8 mouse cellular contexts compared by ENCODE assay signal in the genomic region with DNA sequence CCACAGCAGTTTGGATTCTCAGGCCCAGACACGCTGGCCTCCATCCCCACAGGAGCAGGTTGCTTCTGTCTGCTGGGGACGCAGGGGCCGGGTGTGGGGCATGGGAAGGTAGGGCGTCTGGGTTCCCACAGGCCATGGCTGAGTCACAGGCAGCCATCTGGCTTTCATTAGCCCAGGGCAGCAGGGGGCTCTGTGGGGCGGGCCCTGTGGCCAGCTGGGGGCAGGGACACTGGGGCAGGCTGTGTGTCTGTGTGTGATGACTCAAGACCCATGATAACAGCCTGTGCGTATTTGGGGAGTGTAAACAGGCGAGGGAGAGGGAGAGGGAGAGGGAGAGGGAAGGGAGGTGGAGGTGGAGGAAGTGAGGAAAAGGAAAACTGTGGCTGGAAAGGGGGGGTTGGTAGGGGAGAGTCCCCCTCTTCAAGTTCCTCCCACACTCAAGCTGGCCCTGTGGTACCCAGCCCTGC. TPM values are rescaled to one million over a fixed set of nuclear protein-coding genes. Genes with fewer than 3 reads are reported as not detected.
A peak's percentile ranks its signal among the peaks of the same experiment; 100 is the strongest.
DNase-seq lines count a peak whose midpoint lies in the region; ATAC-seq and TF ChIP-seq lines count a peak whose summit lies in the region.

No protein-coding gene starts in this region.

- no peak overlapping the region for H3K4me2 ChIP-seq in neural tube, embryonic 14.5 days (ENCODE audit: low read depth, low read length)
- H3K4me2 ChIP-seq in lung, postnatal 0 days (replicated peaks; ENCODE audit: low read depth, low read length), result no peak overlapping the region

- TF ChIP-seq EP300 in heart, adult 2 months (IDR thresholded peaks at IDR 0.05; ENCODE audit: insufficient read depth, low read depth, low read length), result 0 out of 2 replicates have a peak, but pooled peaks have one; percentile 36
- no peak for TF ChIP-seq EP300 in lung, postnatal 0 days (IDR thresholded peaks at IDR 0.05)

- no peak overlapping the region for H3K9ac ChIP-seq in heart, adult 2 months (ENCODE audit: low read depth, low read length)
- no peak overlapping the region for H3K9ac ChIP-seq in neural tube, embryonic 14.5 days (replicated peaks; ENCODE audit: low read depth, low read length)
- no peak overlapping the region for H3K9ac ChIP-seq in lung, postnatal 0 days (replicated peaks; ENCODE audit: low read depth)

- peak overlapping the region; percentile 62 for H3K27ac ChIP-seq in heart, adult 2 months
- H3K27ac ChIP-seq in limb, embryonic 10.5 days, result peak overlapping the region; percentile 84
- H3K27ac ChIP-seq in neural tube, embryonic 14.5 days (ENCODE audit: low read depth, low read length), result no peak overlapping the region
- no peak overlapping the region for H3K27ac ChIP-seq in lung, postnatal 0 days (ENCODE audit: low read length)

- DNase-seq in ovary, postnatal 36 days (ENCODE audit: low spot score), result peak; percentile 50
- no peak for DNase-seq in ovary, postnatal 10 days (ENCODE audit: low spot score)
- peak; percentile 70 for DNase-seq in cerebellum, adult 9-10 months
- DNase-seq in heart, adult 2 months, result peak; percentile 74 to 82
- peak; percentile 82 for DNase-seq in limb, embryonic 10.5 days (ENCODE audit: low spot score)
- DNase-seq in lung, postnatal 0 days (ENCODE audit: low spot score), result no peak
- DNase-seq in kidney, postnatal 14 days, result no peak

- 0 out of 2 replicates have a peak, but pooled peaks have one; percentile 14 for TF ChIP-seq POLR2A in heart, adult 2 months (IDR thresholded peaks at IDR 0.05; ENCODE audit: insufficient read depth, low read depth, low read length)

- intact Hi-C loops in heart, adult 2 months (cut with DNase I), result no loop called here

- no peaks in the 10 kb centered on the region for H3K79me2 ChIP-seq in heart, adult 2 months (replicated peaks; ENCODE audit: control insufficient read depth, insufficient read depth, low read length)

- H3K36me3 ChIP-seq in heart, adult 2 months (ENCODE audit: control insufficient read depth, insufficient read depth, low read length), result no peaks in the 10 kb centered on the region
- peaks cover 42% of the 10 kb centered on the region for H3K36me3 ChIP-seq in limb, embryonic 10.5 days
- H3K36me3 ChIP-seq in neural tube, embryonic 14.5 days (ENCODE audit: control insufficient read depth, insufficient read depth, low read length), result peaks cover 27% of the 10 kb centered on the region; the same call in 1 of the 2 replicates
- peaks cover 27% of the 10 kb centered on the region for H3K36me3 ChIP-seq in lung, postnatal 0 days (ENCODE audit: insufficient read depth, low read length)

- peaks cover 29% of the 10 kb centered on the region for H3K4me1 ChIP-seq in heart, adult 2 months (ENCODE audit: control insufficient read depth, insufficient read depth, low read length)
- peaks cover 59% of the 10 kb centered on the region for H3K4me1 ChIP-seq in limb, embryonic 10.5 days
- H3K4me1 ChIP-seq in neural tube, embryonic 14.5 days (ENCODE audit: control insufficient read depth, insufficient read depth, low read length), result peaks cover 15% of the 10 kb centered on the region; the same call in 1 of the 2 replicates
- H3K4me1 ChIP-seq in lung, postnatal 0 days (ENCODE audit: insufficient read depth, low read depth, low read length), result peaks cover 8% of the 10 kb centered on the region

- no peaks in the 10 kb centered on the region for H3K27me3 ChIP-seq in heart, adult 2 months (ENCODE audit: control insufficient read depth, insufficient read depth, low read length)
- no peaks in the 10 kb centered on the region for H3K27me3 ChIP-seq in limb, embryonic 10.5 days (ENCODE audit: low read depth, poor library complexity, severe bottlenecking)
- H3K27me3 ChIP-seq in neural tube, embryonic 14.5 days (ENCODE audit: control insufficient read depth, insufficient read depth, low read length), result no peaks in the 10 kb centered on the region
- H3K27me3 ChIP-seq in lung, postnatal 0 days (replicated peaks; ENCODE audit: insufficient read depth, low read length), result no peaks in the 10 kb centered on the region

- 0 out of 2 replicates have a peak, but pooled peaks have one; percentile 4 for ATAC-seq in neural tube, embryonic 14.5 days (ENCODE audit: low read depth)
- ATAC-seq in lung, postnatal 0 days, result no peak

- TF ChIP-seq CTCF in heart, adult 2 months (IDR thresholded peaks at IDR 0.05), result no peak
- no peak for TF ChIP-seq CTCF in lung, postnatal 0 days (IDR thresholded peaks at IDR 0.05)

- no peaks in the 10 kb centered on the region for H3K9me3 ChIP-seq in limb, embryonic 10.5 days (replicated peaks)
- no peaks in the 10 kb centered on the region for H3K9me3 ChIP-seq in neural tube, embryonic 14.5 days (ENCODE audit: control insufficient read depth, low read length)
- no peaks in the 10 kb centered on the region for H3K9me3 ChIP-seq in lung, postnatal 0 days (ENCODE audit: low read length)

- H3K4me3 ChIP-seq in heart, adult 2 months, result no peak overlapping the region
- peak overlapping the region; percentile 26 for H3K4me3 ChIP-seq in limb, embryonic 10.5 days
- no peak overlapping the region for H3K4me3 ChIP-seq in neural tube, embryonic 14.5 days (ENCODE audit: low read depth, low read length)
- no peak overlapping the region for H3K4me3 ChIP-seq in lung, postnatal 0 days (ENCODE audit: low read depth, low read length)

- WGBS in heart, adult 2 months, result 26% methylated on average over 7 of the region's 7 CpGs
- under 1% methylated on average over 7 of the region's 7 CpGs for WGBS in limb, embryonic 10.5 days
- WGBS in neural tube, embryonic 14.5 days, result 23% methylated on average over 7 of the region's 7 CpGs
- WGBS in lung, postnatal 0 days, result 52% methylated on average over 7 of the region's 7 CpGs

RNA-seq across cellular contexts. Expression of a gene that starts 7.1 kb away (rescaled TPM):
- 10 to 100 TPM; 51.8 to 59.3 TPM for total RNA-seq in heart, adult 2 months (2021)
- 62.9 and 72.6 TPM in 2 replicates for polyA plus RNA-seq in heart, adult 2 months (2012; rRNA removed)
- polyA plus RNA-seq in limb, embryonic 10.5 days (2016; fragmentation: Nextera tagmentation; extraction: Ambion mirVana), result 31.5 and 32.3 TPM in 2 replicates
- 39.5 and 42.4 TPM in 2 replicates for polyA plus RNA-seq in neural tube, embryonic 14.5 days (2014; fragmentation: Nextera tagmentation; extraction: Ambion mirVana)
- 9.8 and 12.1 TPM in 2 replicates for polyA plus RNA-seq in lung, postnatal 0 days (2015; fragmentation: Nextera tagmentation; extraction: Ambion mirVana)

RNA-seq across cellular contexts. Expression of a gene that starts 25.0 kb away (rescaled TPM):
- 10 to 100 TPM; 21.5 to 22.5 TPM for total RNA-seq in heart, adult 2 months (2021)
- polyA plus RNA-seq in heart, adult 2 months (2012; rRNA removed), result 16.3 and 24.7 TPM in 2 replicates
- polyA plus RNA-seq in limb, embryonic 10.5 days (2016; fragmentation: Nextera tagmentation; extraction: Ambion mirVana), result 1.4 and 1.6 TPM in 2 replicates
- 0.42 and 1.1 TPM in 2 replicates for polyA plus RNA-seq in neural tube, embryonic 14.5 days (2014; fragmentation: Nextera tagmentation; extraction: Ambion mirVana)
- 6.6 and 9.0 TPM in 2 replicates for polyA plus RNA-seq in lung, postnatal 0 days (2015; fragmentation: Nextera tagmentation; extraction: Ambion mirVana)

RNA-seq across cellular contexts. Expression of a gene that starts 31.2 kb away (rescaled TPM):
- total RNA-seq in heart, adult 2 months (2021), result 10 to 100 TPM in 1 of 2 experiments, 1 to 10 TPM in 1; 7.9 to 10.2 TPM
- 31.5 and 32.2 TPM in 2 replicates for polyA plus RNA-seq in heart, adult 2 months (2012; rRNA removed)
- 33.0 and 37.7 TPM in 2 replicates for polyA plus RNA-seq in limb, embryonic 10.5 days (2016; fragmentation: Nextera tagmentation; extraction: Ambion mirVana)
- polyA plus RNA-seq in neural tube, embryonic 14.5 days (2014; fragmentation: Nextera tagmentation; extraction: Ambion mirVana), result 37.1 and 38.3 TPM in 2 replicates
- 28.6 and 28.8 TPM in 2 replicates for polyA plus RNA-seq in lung, postnatal 0 days (2015; fragmentation: Nextera tagmentation; extraction: Ambion mirVana)

RNA-seq across cellular contexts. Expression of a gene that starts 36.8 kb away (rescaled TPM):
- total RNA-seq in heart, adult 2 months (2021), result not detected
- 1.1 TPM in 1 of 2 replicates, not detected in the other for polyA plus RNA-seq in heart, adult 2 months (2012; rRNA removed)
- 2.9 and 3.4 TPM in 2 replicates for polyA plus RNA-seq in limb, embryonic 10.5 days (2016; fragmentation: Nextera tagmentation; extraction: Ambion mirVana)
- 39.7 and 66.3 TPM in 2 replicates for polyA plus RNA-seq in neural tube, embryonic 14.5 days (2014; fragmentation: Nextera tagmentation; extraction: Ambion mirVana)
- 1.2 and 2.0 TPM in 2 replicates for polyA plus RNA-seq in lung, postnatal 0 days (2015; fragmentation: Nextera tagmentation; extraction: Ambion mirVana)

RNA-seq across cellular contexts. Expression of a gene that starts 42.8 kb away (rescaled TPM):
- total RNA-seq in heart, adult 2 months (2021), result 10 to 100 TPM; 71.0 to 76.2 TPM
- polyA plus RNA-seq in heart, adult 2 months (2012; rRNA removed), result 24.5 and 29.4 TPM in 2 replicates
- polyA plus RNA-seq in limb, embryonic 10.5 days (2016; fragmentation: Nextera tagmentation; extraction: Ambion mirVana), result 61.7 and 67.7 TPM in 2 replicates
- 52.9 and 53.0 TPM in 2 replicates for polyA plus RNA-seq in neural tube, embryonic 14.5 days (2014; fragmentation: Nextera tagmentation; extraction: Ambion mirVana)
- polyA plus RNA-seq in lung, postnatal 0 days (2015; fragmentation: Nextera tagmentation; extraction: Ambion mirVana), result 32.4 and 34.5 TPM in 2 replicates

Comparison
In these comparisons a context has a peak if more than half of its experiments do, and no peak if none do; other contexts are left out.
1. DNase-seq: peak in ovary, postnatal 36 days (single experiment), cerebellum, adult 9-10 months (single experiment), heart, adult 2 months (2 of 2) and limb, embryonic 10.5 days (single experiment); none in ovary, postnatal 10 days (single experiment), lung, postnatal 0 days (single experiment) and kidney, postnatal 14 days (single experiment).
2. H3K27ac ChIP-seq: peak in heart, adult 2 months (single experiment) and limb, embryonic 10.5 days (single experiment); none in neural tube, embryonic 14.5 days (single experiment) and lung, postnatal 0 days (single experiment).